Mouse (Mus musculus) splenic B cell, adult 2 months (primary cell): ENCODE data around the gene Gfod1.

ENCODE experiments used
- DNase-seq: peaks from one replicate; pipeline ENCODE4 v3.0.0-alpha.2; 2011; ENCODE audit warnings: low read depth, low spot score
- H3K27me3 ChIP-seq: 2 replicates; pipeline ENCODE4 v1.6.1; 2012; ENCODE audit warnings: mild to moderate bottlenecking, low read length, moderate library complexity, mixed read lengths; ENCODE audit not compliant: control insufficient read depth, poor library complexity, insufficient read depth, severe bottlenecking
- H3K36me3 ChIP-seq: 2 replicates; pipeline ENCODE4 v1.6.1; 2012; ENCODE audit warnings: mild to moderate bottlenecking, low read length, moderate library complexity, mixed read lengths; ENCODE audit not compliant: control insufficient read depth, poor library complexity, insufficient read depth, severe bottlenecking

The Gfod1 gene

DNA sequence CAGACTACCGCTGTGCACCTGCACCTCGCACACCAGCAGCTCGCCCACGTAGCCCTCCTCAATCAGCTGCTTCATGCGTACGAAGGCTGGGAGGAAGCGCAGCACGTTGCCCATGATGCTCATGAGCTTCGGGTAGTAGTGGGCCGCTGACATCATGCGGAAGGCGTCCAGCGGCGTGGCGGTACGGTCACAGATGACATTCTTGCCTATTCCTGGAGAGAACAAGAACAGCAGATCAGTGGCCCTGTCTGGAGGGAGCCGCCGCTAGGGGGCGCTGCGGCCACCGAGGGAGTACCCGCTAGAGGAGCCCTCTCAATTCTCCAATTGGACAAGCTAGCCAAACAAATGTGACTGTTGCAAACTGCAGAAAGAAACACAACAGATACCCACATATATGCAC is 102.9 kb downstream of the Gfod1 start:
- peak; percentile 67 for DNase-seq
- Histone ChIP-seq H3K36me3 (no peaks in the 10 kb centered on the region), H3K27me3 (no peaks in the 10 kb centered on the region)

DNA sequence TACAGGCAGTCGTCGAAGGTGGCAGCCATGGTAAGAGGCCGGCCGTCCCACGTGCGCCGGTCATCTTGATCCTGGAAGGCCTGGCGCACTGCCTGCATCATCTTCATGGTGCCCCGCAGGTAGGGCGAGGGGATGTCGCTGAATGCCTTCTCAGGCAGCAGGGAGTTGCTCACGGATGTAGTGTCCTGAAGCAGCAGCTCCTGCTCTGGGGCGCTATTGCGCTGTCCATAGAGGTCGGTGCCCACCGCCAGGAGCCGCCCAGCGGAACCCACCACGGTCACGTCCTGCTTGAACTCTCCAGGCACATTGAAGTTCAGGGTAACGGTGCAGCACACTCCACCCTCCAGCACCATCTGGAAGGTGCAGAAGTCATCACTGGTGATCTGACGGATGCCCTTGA is 103.5 kb downstream of the Gfod1 start:
- no peaks in the 10 kb centered on the region for H3K27me3 ChIP-seq
- DNase-seq: no peak
- H3K36me3 ChIP-seq: no peaks in the 10 kb centered on the region

GRCm38 (mm10) chr13:43199749-43200148 is 104.2 kb downstream of the Gfod1 start:
- DNase-seq: peak; percentile 72
- no peaks in the 10 kb centered on the region for H3K36me3 ChIP-seq
- H3K27me3 ChIP-seq: no peaks in the 10 kb centered on the region

DNA sequence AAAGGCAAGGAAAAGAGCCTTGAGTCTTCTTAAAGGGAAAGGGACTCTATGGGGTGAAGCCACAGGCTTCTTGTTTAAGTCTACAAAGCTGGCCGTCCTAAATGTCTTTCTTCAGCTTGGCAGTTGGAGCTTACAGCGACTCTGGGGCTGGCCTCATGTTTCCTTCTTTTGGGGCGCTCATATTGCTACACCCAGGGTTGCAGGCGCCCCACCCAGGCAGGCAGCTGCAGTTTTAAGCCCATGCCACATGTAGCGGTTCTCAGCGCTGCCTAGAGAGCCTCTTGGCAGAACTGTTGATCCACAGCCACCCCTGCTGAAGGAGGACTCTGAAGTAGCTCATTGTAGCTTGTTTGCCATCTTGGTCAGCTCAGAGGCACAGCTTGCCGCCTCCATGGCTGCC is 104.7 kb downstream of the Gfod1 start:
- no peaks in the 10 kb centered on the region for H3K36me3 ChIP-seq
- no peak for DNase-seq
- H3K27me3 ChIP-seq: no peaks in the 10 kb centered on the region

DNA sequence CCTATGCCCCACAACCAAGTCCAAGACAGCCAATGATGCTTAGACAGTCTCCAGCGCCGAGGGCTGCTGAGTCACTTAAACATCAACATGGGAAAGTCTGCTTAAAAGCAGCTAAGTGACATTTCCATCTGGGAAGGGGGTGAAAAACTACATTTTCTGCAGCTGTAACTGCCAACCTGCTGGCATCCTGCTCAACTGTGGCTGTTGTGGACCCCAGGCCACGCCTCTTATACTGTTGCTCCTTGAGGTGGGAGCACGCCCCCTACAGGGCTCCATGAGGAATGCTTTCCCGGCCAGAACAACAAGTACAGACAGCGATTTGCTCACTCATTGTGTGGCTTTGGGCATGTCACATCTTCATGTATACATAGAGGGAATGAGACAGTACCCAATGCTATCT is 106.8 kb downstream of the Gfod1 start:
- Histone ChIP-seq H3K27me3 (no peaks in the 10 kb centered on the region), H3K36me3 (no peaks in the 10 kb centered on the region)
- no peak for DNase-seq

- no peaks in the 10 kb centered on the region for H3K27me3 ChIP-seq
- no peaks in the 10 kb centered on the region for H3K36me3 ChIP-seq
- no peak for DNase-seq
Observed at GRCm38 (mm10) chr13:43196000-43196399, 108.0 kb downstream of the Gfod1 start.

- no peaks in the 10 kb centered on the region for H3K27me3 ChIP-seq
- no peaks in the 10 kb centered on the region for H3K36me3 ChIP-seq
- DNase-seq: no peak
Observed at GRCm38 (mm10) chr13:43193932-43194331, 110.0 kb downstream of the Gfod1 start.

DNA sequence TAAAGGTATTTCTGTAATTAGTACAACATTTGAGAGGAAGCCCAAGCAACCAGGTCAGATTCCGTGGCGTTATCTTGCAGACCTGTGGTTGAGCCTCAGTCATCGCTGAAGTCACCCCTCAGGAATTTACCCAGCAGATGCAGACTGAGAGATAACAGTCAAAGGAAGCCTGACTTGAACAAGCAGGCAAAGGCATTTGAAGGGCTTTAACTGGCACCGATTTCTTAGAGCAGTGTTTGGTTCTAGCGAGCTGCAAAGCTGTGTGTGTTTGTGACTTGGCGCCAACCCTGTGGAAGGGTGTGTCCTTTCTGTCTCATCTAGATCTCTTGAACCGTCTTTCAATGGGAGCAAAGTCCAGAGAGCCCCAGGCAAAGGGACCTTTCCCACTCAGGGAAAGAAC is 110.7 kb downstream of the Gfod1 start:
- Histone ChIP-seq H3K27me3 (no peaks in the 10 kb centered on the region), H3K36me3 (no peaks in the 10 kb centered on the region)
- DNase-seq: no peak

GRCm38 (mm10) chr13:43191741-43192192 is 112.2 kb downstream of the Gfod1 start:
- Histone ChIP-seq H3K27me3 (no peaks in the 10 kb centered on the region), H3K36me3 (no peaks in the 10 kb centered on the region)
- peak; percentile 38 for DNase-seq

DNA sequence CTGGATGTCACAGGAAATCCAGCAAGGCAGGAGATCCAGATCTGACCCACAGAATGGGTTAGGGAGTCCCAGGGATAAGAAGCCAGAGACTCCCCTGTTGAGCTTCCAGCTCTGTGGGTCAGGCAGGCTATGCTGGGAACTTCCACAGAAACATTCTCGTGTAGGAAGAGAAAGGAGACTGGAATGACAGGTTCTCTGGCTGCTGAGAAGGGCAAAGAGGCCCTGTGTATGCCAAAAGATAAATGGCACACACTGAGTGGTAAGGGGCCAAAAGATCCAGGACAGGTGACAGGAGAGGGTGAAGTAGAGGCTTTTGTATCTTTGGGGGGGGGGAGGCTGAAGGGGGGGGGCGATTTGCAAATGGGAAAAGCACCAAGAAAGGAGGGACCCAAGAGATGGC is 112.7 kb downstream of the Gfod1 start:
- no peak for DNase-seq
- no peaks in the 10 kb centered on the region for H3K36me3 ChIP-seq
- no peaks in the 10 kb centered on the region for H3K27me3 ChIP-seq

GRCm38 (mm10) chr13:43187736-43188135 is 116.2 kb downstream of the Gfod1 start:
- Histone ChIP-seq H3K27me3 (no peaks in the 10 kb centered on the region), H3K36me3 (no peaks in the 10 kb centered on the region)
- DNase-seq: no peak

GRCm38 (mm10) chr13:43183248-43184055 is 120.5 kb downstream of the Gfod1 start:
- no peaks in the 10 kb centered on the region for H3K36me3 ChIP-seq
- no peak for DNase-seq
- no peaks in the 10 kb centered on the region for H3K27me3 ChIP-seq

DNA sequence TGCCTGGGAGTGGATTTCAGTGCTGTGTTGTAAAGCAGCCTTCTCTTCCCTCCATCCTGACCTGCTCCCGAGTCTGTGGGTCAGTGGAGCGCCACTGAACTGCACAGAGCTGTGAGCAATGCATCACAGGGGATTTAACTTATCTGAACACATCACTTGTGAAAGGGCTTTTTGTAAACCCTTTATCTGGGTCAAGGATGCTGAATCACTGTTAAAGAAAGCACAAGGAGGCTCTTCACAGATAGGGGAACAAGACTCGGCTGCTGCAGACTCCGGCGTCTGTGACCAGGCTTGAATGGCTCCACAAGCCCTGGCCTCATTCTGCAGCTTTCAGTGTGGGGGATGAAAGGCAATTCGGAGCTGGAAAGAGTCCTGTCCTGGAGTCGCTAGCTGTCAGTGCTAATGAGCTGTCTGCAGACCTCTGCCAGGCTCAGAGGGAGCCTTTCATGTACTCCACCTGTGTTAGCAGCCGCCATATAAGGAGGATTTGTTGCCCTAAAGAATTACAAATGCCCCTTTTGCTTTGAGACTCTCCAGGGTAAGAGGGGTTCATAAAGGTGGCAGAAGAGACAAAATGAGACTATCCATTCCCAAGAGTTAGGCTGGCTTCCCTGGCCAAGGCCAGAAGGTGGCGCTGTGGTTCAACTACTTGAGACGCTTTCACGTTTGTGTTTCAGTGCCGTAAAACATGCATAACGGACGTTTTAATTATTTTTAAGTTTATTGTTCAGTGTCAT is 121.3 kb downstream of the Gfod1 start:
- no peaks in the 10 kb centered on the region for H3K36me3 ChIP-seq
- no peaks in the 10 kb centered on the region for H3K27me3 ChIP-seq
- DNase-seq: peak; percentile 88

DNA sequence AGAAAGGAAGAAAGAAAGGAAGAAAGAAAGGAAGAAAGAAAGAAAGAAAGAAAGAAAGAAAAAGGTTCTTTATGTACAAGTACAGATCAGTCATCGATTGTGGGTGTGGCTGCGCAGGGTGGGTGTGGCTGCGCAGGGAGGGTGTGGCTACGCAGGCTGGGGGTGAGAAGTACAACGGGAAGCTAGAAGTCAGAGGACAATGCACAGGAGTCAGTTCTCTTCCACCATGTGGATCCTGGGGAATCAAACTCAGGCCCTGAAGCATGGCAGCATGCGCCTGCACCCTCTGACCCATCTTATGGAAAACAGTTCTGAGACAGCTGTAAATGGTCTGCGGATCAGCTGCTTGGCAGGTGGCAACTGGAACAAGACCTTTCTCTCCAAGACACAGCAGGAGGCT is 122.9 kb downstream of the Gfod1 start:
- no peak for DNase-seq
- H3K27me3 ChIP-seq: no peaks in the 10 kb centered on the region
- H3K36me3 ChIP-seq: no peaks in the 10 kb centered on the region

DNA sequence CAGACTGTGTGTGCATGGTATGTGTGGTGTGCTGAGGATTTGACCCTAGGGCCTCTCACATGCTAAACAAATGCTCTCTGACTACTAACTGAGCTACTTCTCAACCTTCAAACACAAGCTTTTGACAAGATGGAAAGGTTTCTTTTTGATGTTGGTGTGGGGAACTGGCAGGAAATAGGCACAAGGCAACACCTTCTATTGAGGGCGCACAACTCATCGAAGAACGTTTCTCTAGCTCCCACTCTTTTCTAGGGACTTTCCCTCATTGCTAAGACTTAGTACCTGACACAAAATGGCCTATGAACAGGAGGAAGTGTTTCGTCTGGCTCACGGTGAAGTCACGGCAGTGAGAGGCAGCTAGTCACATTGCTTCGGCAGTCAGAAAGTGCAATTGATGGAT is 126.7 kb downstream of the Gfod1 start:
- no peak for DNase-seq

More for the DNA sequence above, 126.7 kb downstream of the Gfod1 start:
- no peaks in the 10 kb centered on the region for H3K36me3 ChIP-seq
- H3K27me3 ChIP-seq: no peaks in the 10 kb centered on the region
